Mouse (Mus musculus) hindbrain, embryonic 15.5 days (tissue): ENCODE data around the gene Zswim5. TPM values are rescaled to one million over a fixed set of nuclear protein-coding genes. Genes with fewer than 3 reads are reported as not detected.

ENCODE experiments used
- ATAC-seq: fragments of 200-750 bp; cut with Nextera tagmentation; 2 replicates; pipeline ENCODE4 v1.8.0; 2017; ENCODE audit warnings: low read depth, moderate number of reproducible peaks, moderate TSS enrichment; ENCODE audit not compliant: low FRiP score
- H3K27ac ChIP-seq: fragments of 300-500 bp; sonication (generic); replicated peaks from 2 replicates; pipeline ENCODE4 v1.5.1; 2015; ENCODE audit warnings: mild to moderate bottlenecking, inconsistent platforms
- H3K27me3 ChIP-seq: fragments of 300-500 bp; sonication (generic); 2 replicates; pipeline ENCODE4 v1.6.1; 2015; ENCODE audit warnings: control low read depth, inconsistent platforms
- H3K36me3 ChIP-seq: fragments of 300-500 bp; sonication (generic); 2 replicates; pipeline ENCODE4 v1.6.1; 2015; ENCODE audit warnings: control low read depth, inconsistent platforms
- H3K4me1 ChIP-seq: fragments of 300-500 bp; sonication (generic); replicated peaks from 2 replicates; pipeline ENCODE4 v1.6.1; 2015; ENCODE audit warnings: control low read depth, inconsistent platforms
- H3K4me2 ChIP-seq: fragments of 300-500 bp; sonication (generic); 2 replicates; pipeline ENCODE4 v1.6.1; 2015; ENCODE audit warnings: moderate library complexity, mild to moderate bottlenecking, inconsistent platforms
- H3K4me3 ChIP-seq: fragments of 300-500 bp; sonication (generic); 2 replicates; pipeline ENCODE4 v1.5.1; 2015; ENCODE audit warnings: mild to moderate bottlenecking, inconsistent platforms
- H3K9ac ChIP-seq: fragments of 300-500 bp; sonication (generic); 2 replicates; pipeline ENCODE4 v1.6.1; 2015; ENCODE audit warnings: inconsistent platforms
- H3K9me3 ChIP-seq: fragments of 300-500 bp; sonication (generic); 2 replicates; pipeline ENCODE4 v1.6.1; 2016; ENCODE audit warnings: control low read depth, inconsistent platforms
- WGBS: fragments of 180-500 bp; shearing (Covaris S2); methylation state at CpG from one replicate; pipeline ENCODE4 v1.1.7; 2015; 5-methylcytosine and 5-hydroxymethylcytosine counted together
- polyA plus RNA-seq: library from polyadenylated mRNA; unstranded; fragments of >200 nt; fragmentation: Nextera tagmentation; extraction: Ambion mirVana; gene quantifications from 2 replicates; pipeline ENCODE4 v1.2.1, GENCODE M21; 2015

The Zswim5 gene
- polyA plus RNA-seq, 1 experiment from 2014 or later, result 5.2 TPM

DNA sequence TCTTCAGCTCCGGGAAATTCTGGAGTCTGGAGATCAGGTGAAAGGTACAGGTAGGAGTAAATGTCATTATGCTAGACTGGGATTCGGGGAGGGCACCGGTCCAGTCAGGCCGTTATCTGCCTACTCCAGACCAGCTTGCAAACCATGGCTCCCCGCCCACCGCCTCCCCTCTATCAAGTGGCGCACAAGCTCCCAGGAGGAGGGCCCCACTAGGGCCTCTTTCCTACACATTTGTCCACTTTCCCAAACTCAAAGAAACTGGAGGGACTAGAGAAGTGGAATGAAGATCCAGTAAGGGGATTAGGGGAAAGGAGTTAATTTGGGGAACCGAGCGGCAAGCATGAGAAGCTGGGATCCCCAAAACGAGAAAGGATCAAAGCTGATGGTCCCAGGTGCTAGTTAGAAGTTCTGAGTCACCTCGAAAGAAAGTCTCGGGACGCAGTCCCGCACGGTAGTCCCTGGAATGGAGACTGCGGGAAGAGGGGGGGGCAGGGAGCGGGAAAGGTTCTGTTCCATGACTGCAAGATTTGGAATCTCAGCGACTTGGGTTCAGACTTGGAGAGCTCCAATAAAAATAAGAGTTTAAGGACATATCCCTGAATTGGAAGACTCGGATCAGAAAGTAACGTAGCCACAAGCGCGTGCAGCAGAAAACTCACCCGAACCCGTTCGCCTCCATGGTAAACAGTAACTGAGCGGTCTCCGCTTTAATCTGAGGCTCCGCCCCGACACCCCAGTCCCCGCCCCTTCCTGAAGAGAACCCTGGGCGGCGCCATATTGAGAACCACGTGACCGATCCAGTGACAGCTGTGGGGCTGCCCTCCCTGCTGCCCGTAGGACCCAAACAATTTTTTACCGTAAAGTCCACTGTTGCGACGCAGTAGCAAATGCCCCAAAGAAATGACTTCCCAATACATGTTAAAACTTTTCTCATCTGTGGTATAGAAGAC, 116.8 kb downstream of the Zswim5 start, which contains the start of gene Urod:
Urod (minus strand) TSS at position 742 of the 950 bp plus-strand sequence.
- H3K4me2 ChIP-seq, result peak within 1 kb of the TSS; percentile 93
- WGBS, result 2% methylated on average over 38 of the region's 38 CpGs
- H3K9ac ChIP-seq, result peak within 1 kb of the TSS; percentile 90
- peak within 1 kb of the TSS; percentile 90 for H3K27ac ChIP-seq
- peak; percentile 91 for ATAC-seq
- H3K27me3 ChIP-seq, result no peaks in the 10 kb centered on the region
- peaks cover 30% of the 10 kb centered on the region for H3K4me1 ChIP-seq
- H3K36me3 ChIP-seq, result peaks cover 20% of the 10 kb centered on the region
- peak within 1 kb of the TSS; percentile 99 for H3K4me3 ChIP-seq
- no peaks in the 10 kb centered on the region for H3K9me3 ChIP-seq

DNA sequence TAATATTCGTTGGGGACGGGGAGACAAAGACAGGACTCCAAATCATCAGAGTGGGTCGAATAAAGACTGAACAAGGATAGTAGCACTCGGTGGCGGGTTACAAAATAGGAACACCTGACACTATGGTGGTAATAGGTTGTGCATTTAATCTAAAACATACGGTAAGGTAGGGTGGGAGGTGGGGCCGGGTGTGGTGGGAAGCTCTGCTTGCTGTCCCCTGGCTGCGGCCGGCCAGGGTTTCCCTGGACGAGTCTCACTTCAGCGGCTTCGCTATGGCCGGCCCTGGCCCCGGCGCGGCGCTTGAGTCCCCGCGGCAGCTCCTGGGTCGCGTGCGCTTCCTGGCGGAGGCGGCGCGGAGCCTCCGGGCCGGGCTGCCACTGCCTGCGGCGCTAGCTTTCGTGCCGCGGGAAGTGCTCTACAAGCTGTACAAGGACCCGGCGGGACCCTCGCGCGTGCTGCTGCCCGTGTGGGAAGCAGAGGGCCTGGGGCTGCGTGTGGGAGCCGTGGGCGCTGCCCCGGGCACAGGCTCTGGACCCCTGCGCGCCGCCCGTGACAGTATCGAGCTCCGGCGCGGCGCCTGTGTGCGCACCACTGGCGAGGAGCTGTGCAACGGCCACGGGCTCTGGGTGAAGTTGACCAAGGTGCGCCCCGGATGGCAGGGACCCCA, 118.1 kb downstream of the Zswim5 start, which contains the start of gene Hectd3:
Hectd3 (plus strand) TSS at position 187 of the 667 bp plus-strand sequence.
- ATAC-seq, result peak; percentile 67
- Histone ChIP-seq H3K9ac (peak within 1 kb of the TSS; percentile 90), H3K4me1 (peaks cover 30% of the 10 kb centered on the region), H3K4me2 (peak within 1 kb of the TSS; percentile 93), H3K36me3 (peaks cover 23% of the 10 kb centered on the region), H3K27me3 (no peaks in the 10 kb centered on the region), H3K27ac (peak within 1 kb of the TSS; percentile 90), H3K4me3 (peak within 1 kb of the TSS; percentile 99), H3K9me3 (no peaks in the 10 kb centered on the region)
- under 1% methylated on average over 54 of the region's 58 CpGs for WGBS

DNA sequence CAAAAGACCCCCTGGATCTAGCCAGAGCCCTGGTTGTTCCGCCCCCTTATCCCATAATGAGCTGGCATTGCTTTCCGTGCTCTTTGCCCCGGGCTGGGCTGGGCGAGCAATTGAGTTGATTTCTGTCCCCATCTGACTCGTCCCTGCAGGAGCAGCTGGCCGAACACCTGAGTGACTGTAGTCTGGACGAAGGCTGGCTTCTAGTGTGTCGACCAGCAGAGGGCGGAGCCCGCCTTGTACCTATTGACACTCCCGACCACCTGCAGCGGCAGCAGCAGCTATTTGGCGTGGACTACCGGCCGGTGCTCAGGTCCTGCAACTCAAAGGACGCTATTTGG, 118.6 kb downstream of the Zswim5 start:
- ATAC-seq, result peak; percentile 15; the same call in 1 of the 2 replicates

DNA sequence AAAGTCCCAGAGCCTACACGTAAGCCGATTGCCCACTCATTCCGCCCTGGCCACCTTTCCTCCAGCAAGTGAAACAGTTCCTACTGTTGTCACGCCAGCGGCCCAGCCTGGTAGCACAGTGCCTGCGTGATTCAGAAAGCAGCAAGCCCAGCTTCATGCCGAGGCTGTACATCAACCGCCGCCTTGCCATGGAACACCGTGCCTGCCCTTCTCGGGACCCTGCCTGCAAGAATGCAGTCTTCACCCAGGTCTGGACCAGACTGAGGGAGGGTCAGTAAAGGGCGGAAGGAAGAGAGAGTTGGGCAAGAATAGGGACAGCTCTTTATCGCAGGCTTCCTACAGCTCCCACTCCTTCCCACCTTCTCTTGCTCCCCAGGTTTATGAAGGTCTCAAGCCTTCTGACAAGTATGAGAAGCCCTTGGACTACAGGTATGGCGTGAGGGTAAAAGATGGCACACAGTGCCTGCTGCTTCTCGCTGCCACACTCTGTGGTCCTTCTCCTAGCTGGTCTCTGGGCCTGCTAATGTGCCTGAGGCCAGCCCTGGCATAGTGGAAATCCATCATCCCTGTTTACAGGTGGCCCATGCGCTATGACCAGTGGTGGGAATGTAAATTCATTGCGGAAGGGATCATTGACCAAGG, 122.5 kb downstream of the Zswim5 start:
- no peak for ATAC-seq
- Histone ChIP-seq H3K9ac (no peak overlapping the region), H3K27me3 (no peaks in the 10 kb centered on the region), H3K9me3 (no peaks in the 10 kb centered on the region), H3K4me3 (no peak overlapping the region), H3K4me1 (peaks cover 16% of the 10 kb centered on the region), H3K27ac (no peak overlapping the region), H3K36me3 (peaks cover 41% of the 10 kb centered on the region), H3K4me2 (no peak overlapping the region)
- 94% methylated on average over 17 of the region's 17 CpGs for WGBS

More for the DNA sequence above, 118.6 kb downstream of the Zswim5 start:
- H3K9me3 ChIP-seq, result no peaks in the 10 kb centered on the region
- peak overlapping the region; percentile 90 for H3K27ac ChIP-seq
- H3K4me3 ChIP-seq, result peak overlapping the region; percentile 99
- 0% methylated on average over 16 of the region's 16 CpGs for WGBS
- peaks cover 30% of the 10 kb centered on the region for H3K4me1 ChIP-seq
- peaks cover 23% of the 10 kb centered on the region for H3K36me3 ChIP-seq
- peak overlapping the region; percentile 93 for H3K4me2 ChIP-seq
- H3K27me3 ChIP-seq, result no peaks in the 10 kb centered on the region
- H3K9ac ChIP-seq, result peak overlapping the region; percentile 90

DNA sequence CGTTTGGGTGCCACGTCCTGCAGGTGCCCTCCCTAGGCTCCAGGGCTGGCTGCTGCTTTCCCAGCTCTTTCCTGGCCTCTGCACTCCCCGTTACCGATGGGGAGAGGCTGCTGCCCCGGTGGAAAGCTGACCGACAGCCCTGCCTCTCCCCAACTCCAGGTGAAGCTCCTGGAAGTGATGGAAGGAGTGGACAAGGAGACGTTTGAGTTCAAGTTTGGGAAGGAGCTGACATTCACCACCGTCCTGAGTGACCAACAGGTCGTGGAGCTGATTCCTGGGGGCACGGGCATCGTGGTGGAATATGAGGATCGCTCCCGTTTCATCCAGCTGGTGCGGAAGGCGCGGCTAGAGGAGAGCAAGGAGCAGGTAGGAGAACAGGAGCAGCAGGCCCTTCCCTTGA, 124.8 kb downstream of the Zswim5 start:
- ATAC-seq, result no peak

DNA sequence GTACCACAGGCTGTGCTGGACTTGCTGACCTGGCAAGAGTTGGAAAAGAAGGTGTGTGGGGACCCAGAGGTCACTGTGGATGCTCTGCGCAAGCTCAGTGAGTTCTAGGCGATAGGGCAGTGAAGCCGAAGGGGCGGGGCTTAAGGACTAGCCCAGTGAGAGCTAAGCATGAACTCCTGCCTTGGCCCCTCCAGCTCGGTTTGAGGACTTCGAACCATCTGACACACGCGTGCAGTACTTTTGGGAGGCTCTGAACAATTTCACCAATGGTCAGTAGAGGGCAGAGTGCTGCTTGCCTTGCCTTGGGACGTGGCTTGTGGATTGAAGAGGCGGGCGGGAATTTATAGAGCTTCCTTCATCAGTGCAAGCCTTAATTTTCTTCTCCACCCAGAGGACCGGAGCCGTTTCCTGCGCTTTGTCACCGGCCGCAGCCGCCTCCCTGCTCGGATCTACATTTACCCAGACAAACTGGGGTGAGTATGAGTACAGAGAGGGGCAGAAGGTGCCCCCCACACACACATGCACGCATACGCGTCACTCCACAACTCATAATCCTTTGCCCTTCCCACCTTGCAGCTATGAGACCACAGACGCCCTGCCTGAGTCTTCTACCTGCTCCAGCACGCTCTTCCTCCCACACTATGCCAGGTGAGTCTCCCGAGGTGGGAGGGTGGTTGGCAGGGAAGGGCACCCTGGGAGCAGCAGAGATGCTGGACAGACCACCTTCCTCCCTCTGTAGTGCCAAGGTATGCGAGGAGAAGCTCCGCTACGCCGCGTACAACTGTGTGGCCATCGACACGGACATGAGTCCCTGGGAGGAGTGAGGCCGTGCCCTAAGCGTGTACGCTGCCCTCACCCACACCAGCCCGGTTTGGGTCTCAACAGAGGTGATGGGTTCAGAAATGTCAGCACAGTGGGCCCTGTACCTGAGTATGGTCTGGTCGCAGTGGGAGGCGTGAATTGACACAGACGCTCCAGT, 125.7 kb downstream of the Zswim5 start:
- WGBS, result 58% methylated on average over 38 of the region's 38 CpGs
- H3K36me3 ChIP-seq, result peaks cover 45% of the 10 kb centered on the region
- H3K9me3 ChIP-seq, result no peaks in the 10 kb centered on the region

More for the DNA sequence above, 124.8 kb downstream of the Zswim5 start:
- WGBS, result 91% methylated on average over 16 of the region's 16 CpGs
- no peak overlapping the region for H3K4me3 ChIP-seq
- no peak overlapping the region for H3K4me2 ChIP-seq
- no peak overlapping the region for H3K27ac ChIP-seq
- no peaks in the 10 kb centered on the region for H3K27me3 ChIP-seq
- H3K4me1 ChIP-seq, result no peaks in the 10 kb centered on the region
- peaks cover 45% of the 10 kb centered on the region for H3K36me3 ChIP-seq
- no peak overlapping the region for H3K9ac ChIP-seq
- no peaks in the 10 kb centered on the region for H3K9me3 ChIP-seq

DNA sequence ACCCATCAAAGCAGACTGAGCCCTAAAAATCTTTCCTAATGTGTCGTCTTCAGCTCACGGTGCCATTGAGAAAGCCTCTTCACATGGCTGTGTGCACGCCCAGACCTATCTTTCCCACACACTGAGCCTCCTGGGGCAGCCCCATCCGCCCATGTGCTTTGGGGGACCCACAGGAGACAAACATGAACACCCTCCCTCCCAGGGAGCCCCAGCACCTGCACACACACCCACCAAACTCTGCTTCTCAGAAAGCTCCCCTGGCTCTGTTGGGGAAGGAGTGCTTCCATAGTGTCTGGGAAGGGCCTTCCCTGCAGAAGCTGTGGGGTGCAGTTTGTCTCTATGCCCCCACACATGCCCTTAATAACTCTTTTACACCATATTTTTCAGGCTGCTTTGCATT, 127.5 kb downstream of the Zswim5 start:
- peaks cover 33% of the 10 kb centered on the region for H3K36me3 ChIP-seq
- no peaks in the 10 kb centered on the region for H3K27me3 ChIP-seq
- H3K9me3 ChIP-seq, result no peaks in the 10 kb centered on the region
- H3K27ac ChIP-seq, result no peak overlapping the region
- no peak overlapping the region for H3K4me2 ChIP-seq
- H3K9ac ChIP-seq, result no peak overlapping the region
- 77% methylated on average over 4 of the region's 4 CpGs for WGBS
- no peak overlapping the region for H3K4me3 ChIP-seq
- ATAC-seq, result no peak
- no peaks in the 10 kb centered on the region for H3K4me1 ChIP-seq

More for the DNA sequence above, 125.7 kb downstream of the Zswim5 start:
- H3K4me2 ChIP-seq, result no peak overlapping the region
- H3K4me3 ChIP-seq, result no peak overlapping the region
- no peak overlapping the region for H3K9ac ChIP-seq
- no peaks in the 10 kb centered on the region for H3K27me3 ChIP-seq
- no peak overlapping the region for H3K27ac ChIP-seq
- peak; percentile 59; the same call in 1 of the 2 replicates for ATAC-seq
- no peaks in the 10 kb centered on the region for H3K4me1 ChIP-seq

DNA sequence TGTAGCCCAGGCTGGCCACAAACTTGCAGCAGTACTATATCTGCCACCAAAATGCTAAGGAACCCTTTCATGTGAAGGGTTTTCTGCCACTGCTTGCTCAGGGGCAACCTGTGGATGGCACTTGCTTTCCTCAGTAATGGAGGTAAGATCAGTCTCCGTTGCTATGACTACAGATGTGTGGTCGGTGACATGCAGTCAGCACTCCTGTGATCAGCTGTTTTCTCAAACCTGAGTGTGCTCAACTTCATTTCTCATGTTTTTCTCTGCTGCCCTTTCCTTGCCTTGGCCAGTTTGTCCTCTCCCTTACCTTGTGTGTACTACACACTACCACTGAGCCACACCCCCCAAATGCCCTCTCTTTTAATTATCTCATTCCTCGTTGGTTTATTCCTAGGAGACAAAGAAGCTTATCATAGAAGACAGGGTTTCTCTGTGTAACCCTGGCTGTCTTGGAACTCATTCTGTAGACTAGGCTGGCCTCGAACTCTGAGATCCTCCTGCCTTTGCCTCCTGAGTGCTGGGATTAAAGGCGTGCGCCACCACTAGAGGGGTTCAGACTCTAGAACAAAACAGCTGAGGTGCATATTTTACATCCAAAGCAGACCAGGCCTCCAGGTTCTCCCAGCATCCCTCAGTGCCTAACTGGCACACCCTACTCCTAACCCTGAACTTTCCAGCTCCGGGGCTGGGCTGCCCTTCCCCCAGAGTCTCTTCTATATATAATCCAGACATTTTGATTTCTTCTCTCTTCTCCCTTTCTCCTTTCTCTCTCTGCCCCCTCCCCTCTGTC, 128.6 kb downstream of the Zswim5 start:
- H3K9me3 ChIP-seq, result no peaks in the 10 kb centered on the region
- H3K4me3 ChIP-seq, result no peak overlapping the region
- no peak overlapping the region for H3K27ac ChIP-seq
- no peaks in the 10 kb centered on the region for H3K27me3 ChIP-seq
- no peak overlapping the region for H3K4me2 ChIP-seq
- H3K36me3 ChIP-seq, result peaks cover 22% of the 10 kb centered on the region
- no peaks in the 10 kb centered on the region for H3K4me1 ChIP-seq
- no peak overlapping the region for H3K9ac ChIP-seq
- ATAC-seq, result no peak
- WGBS, result 77% methylated on average over 7 of the region's 7 CpGs

DNA sequence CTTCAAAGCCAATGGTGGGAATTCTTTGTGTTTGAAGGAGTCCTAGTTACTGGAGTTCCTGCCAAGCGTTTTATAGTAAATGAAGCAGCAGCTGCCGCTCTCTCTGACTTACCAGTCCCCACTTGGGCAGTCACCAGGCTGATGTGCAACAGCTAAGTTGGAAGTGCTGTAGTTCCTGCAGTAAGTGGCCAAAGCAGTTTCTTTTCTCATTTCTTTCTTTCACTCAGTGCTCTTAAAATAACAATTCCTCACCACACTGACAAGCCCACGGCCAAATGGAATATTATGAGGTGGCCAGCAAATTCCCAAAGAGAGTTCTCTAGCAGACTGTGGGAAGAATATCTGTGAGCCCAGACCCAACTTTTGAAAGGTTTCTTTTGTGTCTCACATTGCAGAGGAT, 129.9 kb downstream of the Zswim5 start:
- H3K36me3 ChIP-seq, result peaks cover 21% of the 10 kb centered on the region
- H3K9me3 ChIP-seq, result no peaks in the 10 kb centered on the region
- ATAC-seq, result no peak
- no peaks in the 10 kb centered on the region for H3K4me1 ChIP-seq
- H3K4me2 ChIP-seq, result no peak overlapping the region
- 68% methylated on average over 3 of the region's 3 CpGs for WGBS
- H3K9ac ChIP-seq, result no peak overlapping the region
- H3K4me3 ChIP-seq, result no peak overlapping the region
- H3K27me3 ChIP-seq, result no peaks in the 10 kb centered on the region
- no peak overlapping the region for H3K27ac ChIP-seq

DNA sequence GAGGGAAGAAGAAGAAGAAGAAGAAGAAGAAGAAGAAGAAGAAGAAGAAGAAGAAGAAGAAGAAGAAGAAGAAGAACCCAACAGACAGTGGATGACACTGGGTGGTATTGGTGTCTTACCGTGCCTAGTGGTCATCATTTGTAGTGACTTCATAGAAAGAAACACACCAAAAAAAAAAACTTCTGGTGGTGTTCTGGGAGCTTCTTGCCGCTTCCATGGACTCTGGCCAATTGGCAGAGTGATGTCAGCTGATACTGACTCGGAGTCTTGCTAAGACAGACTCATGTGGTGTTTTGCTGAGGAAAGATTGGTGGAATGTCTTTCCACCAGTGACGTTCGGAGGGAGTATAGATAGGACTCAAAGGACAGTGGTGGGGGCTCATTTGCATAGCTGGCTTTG, 133.1 kb downstream of the Zswim5 start:
- 86% methylated on average over 5 of the region's 5 CpGs for WGBS
- Histone ChIP-seq H3K9me3 (no peaks in the 10 kb centered on the region), H3K27me3 (no peaks in the 10 kb centered on the region), H3K4me1 (no peaks in the 10 kb centered on the region), H3K9ac (no peak overlapping the region), H3K36me3 (no peaks in the 10 kb centered on the region), H3K4me2 (no peak overlapping the region), H3K4me3 (no peak overlapping the region), H3K27ac (no peak overlapping the region)
- no peak for ATAC-seq
